Mouse (Mus musculus): Measurements from ENCODE around the gene En2.

GRCm38 (mm10) chr5:28203086-28203485, 37.6 kb downstream of the En2 start:
- TF ChIP-seq CTCF (IDR thresholded peaks at IDR 0.05; ENCODE audit: borderline replicate concordance, insufficient read depth, low read length) (no peak), POLR2A (IDR thresholded peaks at IDR 0.05; ENCODE audit: low read depth, low read length) (no peak)
